In genomic region chr14:118180711-118181177, GRCm38 (mm10) we compare ENCODE assay signal across 8 mouse cellular contexts. TPM values are rescaled to one million over a fixed set of nuclear protein-coding genes. Genes with fewer than 3 reads are reported as not detected.
DNase-seq lines count a peak whose midpoint lies in the region; ATAC-seq and TF ChIP-seq lines count a peak whose summit lies in the region.

No protein-coding gene starts in this region.

- H3K27ac ChIP-seq in liver, embryonic 14.5 days, result peak overlapping the region; percentile 29; the same call in 1 of the 2 replicates

- TF ChIP-seq CTCF in liver, embryonic 14.5 days (IDR thresholded peaks at IDR 0.05; ENCODE audit: low read depth), result no peak

- peak overlapping the region; percentile 60; the same call in 1 of the 2 replicates for H3K9ac ChIP-seq in liver, embryonic 14.5 days (replicated peaks)

- H3K27me3 ChIP-seq in liver, embryonic 14.5 days (ENCODE audit: control insufficient read depth, insufficient read depth, low read length), result no peaks in the 10 kb centered on the region
- H3K27me3 ChIP-seq in myocyte (ENCODE audit: control insufficient read depth, insufficient read depth, insufficient read length), result no peaks in the 10 kb centered on the region

- peak overlapping the region; percentile 59 to 95 for H3K4me3 ChIP-seq in liver, embryonic 14.5 days (ENCODE audit: insufficient read depth in 1 of 2, low read depth in 2 of 2, low read length in 2 of 2)
- peak overlapping the region; percentile 28 for H3K4me3 ChIP-seq in myocyte

- no peak for TF ChIP-seq EP300 in liver, embryonic 14.5 days (IDR thresholded peaks at IDR 0.05; ENCODE audit: low read depth)

- peak; percentile 75; the same call in 1 of the 2 replicates for ATAC-seq in liver, embryonic 14.5 days (ENCODE audit: insufficient read depth)

- no peak for TF ChIP-seq POLR2A in myocyte (IDR thresholded peaks at IDR 0.05; ENCODE audit: insufficient read length, low read depth)

- no peaks in the 10 kb centered on the region for H3K36me3 ChIP-seq in liver, embryonic 14.5 days (replicated peaks; ENCODE audit: control insufficient read depth, insufficient read depth, low read depth)
- no peaks in the 10 kb centered on the region for H3K36me3 ChIP-seq in myocyte (ENCODE audit: control insufficient read depth, insufficient read depth)

- peak overlapping the region; percentile 86 for H3K4me2 ChIP-seq in liver, embryonic 14.5 days (ENCODE audit: low read depth)
- H3K4me2 ChIP-seq in myocyte (ENCODE audit: low read depth), result peak overlapping the region; percentile 93

- H3ac ChIP-seq in myocyte (ENCODE audit: control insufficient read depth, insufficient read length), result no peak overlapping the region

- H3K9me3 ChIP-seq in liver, embryonic 14.5 days (ENCODE audit: control insufficient read depth, low read length), result no peaks in the 10 kb centered on the region

- WGBS in liver, embryonic 14.5 days (ENCODE audit: insufficient replicate concordance), result 10% methylated on average over 10 of the region's 10 CpGs

- H3K4me1 ChIP-seq in liver, embryonic 14.5 days (replicated peaks; ENCODE audit: control insufficient read depth in 2 of 2, insufficient read depth in 2 of 2, low read length in 1 of 2), result peaks cover 0 to 6% of the 10 kb centered on the region in 2 experiments; a peak in 2 of 4 replicates

- H3K79me2 ChIP-seq in myocyte (ENCODE audit: control insufficient read depth, insufficient read depth), result no peaks in the 10 kb centered on the region

- peak; percentile 12 for DNase-seq in thymus, postnatal 25 days
- no peak for DNase-seq in thymus, postnatal 14 days
- DNase-seq in embryo, embryonic 10.5 days (ENCODE audit: low spot score), result peak; percentile 73
- DNase-seq in heart, adult 8-10 months (ENCODE audit: low spot score), result peak; percentile 53
- peak; percentile 30 to 37 for DNase-seq in kidney, adult 8-10 months
- peak in 1 of 3 experiments; percentile 17 for DNase-seq in liver, embryonic 14.5 days (ENCODE audit: low read depth in 3 of 3, low spot score in 3 of 3)
- no peak for DNase-seq in thymus, postnatal 4 days

TF ChIP-seq in myocyte, 11 proteins besides CTCF, POLR2A, EP300 and RAD21:
- no peak for TF ChIP-seq SRF (IDR thresholded peaks at IDR 0.05; ENCODE audit: control insufficient read depth, insufficient read length, low read depth)
- no peak for TF ChIP-seq USF1 (IDR thresholded peaks at IDR 0.05; ENCODE audit: low read depth)
- no peak for TF ChIP-seq POLR2AphosphoS2 (IDR thresholded peaks at IDR 0.05; ENCODE audit: insufficient read length, low read depth)
- TF ChIP-seq CEBPB (IDR thresholded peaks at IDR 0.05; ENCODE audit: insufficient read depth, poor library complexity, severe bottlenecking), result no peak
- no peak for TF ChIP-seq E2F4 (IDR thresholded peaks at IDR 0.05; ENCODE audit: insufficient read depth)
- no peak for TF ChIP-seq MYOD1 (IDR thresholded peaks at IDR 0.05; ENCODE audit: control insufficient read depth in 1 of 3, insufficient read length in 2 of 3, low read depth in 2 of 3)
- no peak for TF ChIP-seq MAX (IDR thresholded peaks at IDR 0.05; ENCODE audit: low read depth)
- no peak for TF ChIP-seq MYOG (IDR thresholded peaks at IDR 0.05; ENCODE audit: control insufficient read depth in 1 of 3, insufficient read depth in 1 of 3, insufficient read length in 2 of 3, low read depth in 2 of 3)
- no peak for TF ChIP-seq REST (IDR thresholded peaks at IDR 0.05; ENCODE audit: insufficient read depth, insufficient read length)
- TF ChIP-seq TCF12 (IDR thresholded peaks at IDR 0.05; ENCODE audit: insufficient read depth, poor library complexity, severe bottlenecking), result no peak
- no peak for TF ChIP-seq TCF3 (IDR thresholded peaks at IDR 0.05; ENCODE audit: insufficient read length, low read depth)

RNA-seq across cellular contexts. Expression of gene Gpr180, which starts 43.8 kb away (rescaled TPM):
- total RNA-seq in heart, adult 8-10 months (2022), result 10 to 100 TPM; 18.2 to 22.9 (median 21.9) TPM
- polyA plus RNA-seq in liver, embryonic 14.5 days (2012; rRNA removed), result 5.8 and 6.1 TPM in 2 replicates
- polyA plus RNA-seq in liver, embryonic 14.5 days (2014; fragmentation: Nextera tagmentation; extraction: Ambion mirVana), result 9.6 and 9.9 TPM in 2 replicates
- 15.8 TPM for polyA plus RNA-seq in myocyte (2012; fragmentation: generic; extraction: Trizol)

RNA-seq across cellular contexts. Expression of gene Tgds, which starts 48.2 kb away (rescaled TPM):
- 10 to 100 TPM in 1 of 4 experiments, 1 to 10 TPM in 3; 7.8 to 10.5 (median 9.2) TPM for total RNA-seq in heart, adult 8-10 months (2022)
- 7.3 and 9.9 TPM in 2 replicates for polyA plus RNA-seq in liver, embryonic 14.5 days (2012; rRNA removed)
- 14.2 and 15.8 TPM in 2 replicates for polyA plus RNA-seq in liver, embryonic 14.5 days (2014; fragmentation: Nextera tagmentation; extraction: Ambion mirVana)
- 10.0 TPM for polyA plus RNA-seq in myocyte (2012; fragmentation: generic; extraction: Trizol)

RNA-seq across cellular contexts. Expression of gene Sox21, which starts 56.1 kb away (rescaled TPM):
- not detected for total RNA-seq in heart, adult 8-10 months (2022)
- polyA plus RNA-seq in liver, embryonic 14.5 days (2012; rRNA removed), result 0.01 TPM in 1 of 2 replicates, not detected in the other
- polyA plus RNA-seq in liver, embryonic 14.5 days (2014; fragmentation: Nextera tagmentation; extraction: Ambion mirVana), result not detected in 2 replicates
- polyA plus RNA-seq in myocyte (2012; fragmentation: generic; extraction: Trizol), result not detected

Comparison
In these comparisons a context has a peak if more than half of its experiments do, and no peak if none do; other contexts are left out.
1. DNase-seq: peak in thymus, postnatal 25 days (single experiment), embryo, embryonic 10.5 days (single experiment), heart, adult 8-10 months (single experiment) and kidney, adult 8-10 months (2 of 2); none in thymus, postnatal 14 days (single experiment) and thymus, postnatal 4 days (single experiment).